Mouse (Mus musculus) CD8-positive naive resting alpha-beta T cell, adult 2 months (primary cell): ENCODE results near the gene Dusp7.

Experiments used
- DNase-seq, 2 experiments: peaks; one replicate each; pipeline ENCODE4 v3.0.0; 2022; ENCODE audit warnings: low read depth in 2 of 2, low spot score in 2 of 2

Dusp7 gene

DNA sequence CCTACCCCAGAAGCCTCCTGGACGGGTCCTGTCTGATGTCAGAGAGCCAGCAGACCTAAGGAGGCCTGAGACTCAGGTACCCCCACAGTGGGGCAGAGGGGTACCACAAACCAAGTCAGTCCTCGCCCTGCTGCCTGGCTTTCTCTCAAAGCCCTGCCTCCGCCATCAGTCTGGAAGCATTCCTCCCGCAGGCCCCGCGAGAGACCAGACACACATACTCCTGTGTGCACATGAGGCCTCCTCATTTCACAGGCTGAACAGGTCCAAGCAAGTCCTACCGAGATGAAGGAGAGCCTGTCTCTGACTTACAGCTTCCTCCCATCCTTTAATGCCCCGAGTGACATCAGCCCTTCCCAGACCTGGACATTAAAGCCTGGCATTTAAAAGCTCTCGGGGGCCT lies 10.3 kb downstream of the Dusp7 start:
- no peak for DNase-seq

DNA sequence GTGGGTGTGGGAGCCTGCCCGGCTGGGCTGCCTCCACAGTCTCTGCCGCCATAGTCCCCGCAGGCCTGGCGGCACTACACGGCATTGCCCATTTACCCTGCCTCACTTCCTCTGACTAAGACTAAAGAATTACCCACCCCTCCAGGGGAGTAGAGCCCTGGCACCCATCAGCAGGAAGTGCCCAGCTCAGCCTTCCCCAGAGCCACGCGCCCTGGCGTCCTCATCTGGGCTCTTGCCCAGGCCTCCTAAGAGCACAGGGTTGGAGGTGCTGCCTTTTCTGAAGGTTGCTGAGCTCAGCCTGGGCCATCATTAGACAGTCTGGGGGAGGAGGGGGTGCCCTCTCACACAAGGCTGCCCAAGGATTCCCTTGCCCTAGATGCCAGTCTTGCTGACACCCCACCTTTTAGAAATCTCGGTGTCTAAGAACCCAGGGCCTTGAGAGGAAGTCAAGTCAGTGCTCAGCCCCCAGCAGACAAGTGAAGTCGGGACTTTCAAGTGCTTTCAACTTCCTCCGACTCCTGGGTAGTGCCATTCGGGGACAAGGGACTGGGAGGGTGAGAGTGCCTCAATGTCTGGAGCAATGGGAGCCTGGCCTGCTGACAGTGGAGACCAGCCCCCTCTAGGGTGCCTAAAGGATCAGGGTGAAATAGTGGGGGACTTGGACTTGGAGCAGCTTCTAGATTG lies 17.9 kb downstream of the Dusp7 start:
- peak; percentile 42 to 53 for DNase-seq

DNA sequence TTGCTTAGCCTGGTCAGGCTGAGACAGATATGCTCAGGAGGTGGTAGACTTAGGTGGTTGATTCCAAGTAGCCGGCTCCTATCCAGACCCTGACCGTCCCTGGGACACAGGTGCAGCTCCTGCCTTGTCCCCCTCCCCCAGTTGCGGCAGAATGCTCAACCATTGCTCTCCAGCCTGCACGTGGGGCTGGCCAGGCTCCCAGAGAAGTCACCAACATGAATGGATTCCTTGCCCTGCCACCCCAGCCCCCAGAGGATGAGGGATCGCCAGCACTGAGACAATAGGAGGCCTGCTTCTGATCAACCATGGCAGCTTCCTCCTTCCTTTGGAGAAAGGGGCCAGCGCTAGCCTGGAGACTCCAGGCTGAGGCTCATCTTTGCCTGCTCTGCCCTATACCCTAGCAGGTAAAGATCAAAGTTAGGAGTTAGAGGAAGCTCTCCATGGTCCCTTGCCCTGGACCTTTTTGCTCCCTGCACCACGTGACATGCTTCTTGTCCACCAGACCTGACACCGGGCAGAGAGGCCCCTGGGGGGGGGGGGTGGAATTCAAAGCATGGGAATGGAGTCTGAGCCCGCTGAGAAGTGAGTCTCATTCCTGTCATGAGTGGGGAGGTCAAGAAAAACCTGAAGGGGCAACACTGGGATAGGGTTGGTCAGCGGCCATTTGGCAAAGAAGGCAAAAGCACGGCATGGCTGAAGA lies 24.5 kb downstream of the Dusp7 start:
- no peak for DNase-seq

DNA sequence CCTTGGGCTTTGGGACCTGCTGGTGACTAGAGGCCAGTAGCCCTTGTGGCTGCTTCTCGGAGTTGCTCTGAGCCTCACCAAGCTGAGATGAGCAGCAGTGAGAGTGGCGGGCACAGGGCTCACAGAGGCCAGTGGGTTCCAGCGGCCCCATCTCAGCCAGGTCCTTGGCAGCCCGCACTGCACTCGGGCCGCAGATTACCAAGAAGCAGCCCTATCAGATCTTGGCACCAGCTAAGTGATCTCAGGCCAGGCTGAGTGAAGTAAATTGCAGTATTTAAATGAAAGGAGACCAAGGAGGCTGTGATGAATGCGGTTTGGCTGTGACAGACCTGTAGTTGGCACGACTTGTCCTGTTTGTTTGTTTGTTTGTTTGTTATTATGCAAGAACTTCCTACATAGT lies 25.1 kb downstream of the Dusp7 start:
- no peak for DNase-seq

DNA sequence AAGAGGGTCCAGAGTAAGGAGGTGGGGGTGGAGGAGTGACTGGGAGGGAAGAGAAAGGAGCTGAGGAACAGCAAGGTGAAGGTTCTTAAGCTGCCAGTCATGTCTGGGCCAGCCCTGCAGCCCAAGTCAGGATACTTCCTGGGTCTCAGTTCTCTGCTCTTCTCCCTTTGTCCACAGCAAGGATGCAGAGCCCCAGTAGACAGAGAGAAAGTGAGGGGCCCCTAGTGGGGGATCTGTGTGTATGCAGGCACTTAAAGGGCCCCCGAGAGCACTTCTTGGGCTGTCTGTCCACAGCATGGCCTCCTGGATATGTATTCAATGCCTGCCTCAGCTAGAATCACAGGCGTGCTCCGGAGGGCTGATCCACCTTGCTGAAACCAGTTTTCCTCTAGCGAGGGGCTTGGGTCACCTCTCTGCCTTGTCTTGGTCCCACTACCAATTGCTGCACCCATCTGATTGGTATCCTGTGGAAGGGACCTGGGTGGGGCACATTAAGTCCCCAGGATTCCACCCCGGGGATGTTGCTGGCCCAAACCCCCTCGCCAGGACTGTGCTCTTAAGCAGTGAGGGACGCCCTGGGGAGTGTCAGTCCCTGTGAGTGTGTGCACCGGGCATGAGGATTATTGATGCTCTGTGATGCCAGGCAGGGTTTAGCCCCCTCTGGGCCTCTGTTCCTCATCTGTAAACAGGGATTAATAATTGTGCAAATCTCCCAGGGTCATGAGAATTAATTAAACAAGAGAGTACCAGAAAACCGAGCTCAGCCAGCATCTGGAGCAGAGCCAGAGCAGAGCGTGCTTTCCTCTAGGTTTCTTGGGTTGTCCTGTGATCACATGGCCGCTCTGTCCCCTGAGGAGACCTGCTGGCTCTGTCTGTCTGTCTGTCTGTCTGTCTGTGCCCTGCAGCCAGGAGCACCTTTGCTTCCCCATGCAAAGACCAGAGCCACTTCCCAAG lies 26.5 kb downstream of the Dusp7 start:
- DNase-seq = peak; percentile 44 to 48

DNA sequence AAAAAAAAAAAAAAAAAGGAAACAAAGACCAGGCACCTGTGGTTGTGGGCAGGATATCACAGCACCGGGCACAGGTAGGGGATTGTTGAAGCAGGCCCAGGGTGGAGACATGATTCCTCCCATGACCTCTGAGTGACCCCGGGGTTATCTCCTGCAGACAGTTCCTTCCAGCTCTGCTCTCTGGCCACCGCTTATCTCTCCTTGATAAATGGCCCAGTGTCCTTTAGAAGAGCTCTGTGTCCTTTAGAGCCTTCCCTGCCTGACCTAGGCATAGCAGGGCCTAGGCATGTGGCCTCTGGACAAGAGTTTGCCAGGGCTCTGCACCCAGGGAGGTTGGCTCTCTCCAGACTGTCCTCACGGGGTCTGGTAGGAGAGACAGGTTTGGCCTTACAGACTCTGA lies 29.3 kb downstream of the Dusp7 start:
- no peak for DNase-seq

DNA sequence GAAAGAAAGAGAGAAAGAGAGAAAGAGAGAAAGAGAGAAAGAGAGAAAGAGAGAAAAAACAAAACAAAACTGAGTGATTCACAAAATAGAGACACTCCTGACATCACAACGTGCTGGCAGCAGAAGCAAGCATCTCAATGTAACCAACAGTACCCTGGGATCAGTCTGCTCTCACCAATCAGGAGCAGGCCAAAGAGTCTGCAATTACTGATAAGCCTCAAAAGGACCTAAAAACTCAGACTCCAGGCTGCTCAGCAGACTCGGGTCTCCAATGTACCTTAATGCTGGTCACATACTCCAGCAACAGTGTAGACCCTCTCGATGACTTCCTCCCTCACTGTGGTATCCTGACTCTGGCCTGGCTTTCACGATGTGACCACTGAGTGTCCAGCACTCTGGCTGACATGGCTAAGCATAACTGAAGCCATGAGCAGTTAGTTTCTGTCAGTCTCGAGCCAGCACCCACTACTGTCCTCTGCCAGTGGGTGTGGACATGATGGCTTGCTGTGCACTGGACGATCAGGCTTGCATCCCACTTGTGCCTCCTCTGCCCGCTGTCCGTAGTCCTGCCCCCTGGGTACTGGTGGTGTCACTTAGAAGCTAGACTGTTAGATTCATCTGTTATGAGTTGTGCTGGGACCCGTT lies 30.4 kb downstream of the Dusp7 start:
- no peak for DNase-seq

DNA sequence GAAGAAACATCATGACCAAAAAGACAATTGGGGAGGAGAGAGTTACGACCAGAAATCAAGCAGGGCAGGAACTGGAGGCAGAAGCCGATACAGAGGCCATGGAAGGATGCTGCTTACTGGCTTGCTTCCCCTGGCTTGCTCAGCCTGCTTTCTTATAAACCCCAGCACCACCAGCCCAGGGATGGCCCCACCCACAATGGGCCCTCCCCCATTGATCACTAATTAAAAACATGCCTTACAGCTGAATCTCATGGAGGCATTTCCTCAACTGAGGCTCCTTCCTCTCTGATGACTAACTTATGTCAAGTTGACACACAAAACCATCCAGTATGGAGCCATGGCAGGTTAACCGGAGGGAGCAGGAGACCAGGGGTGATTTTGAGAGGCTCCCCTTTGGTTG lies 31.4 kb downstream of the Dusp7 start:
- no peak for DNase-seq

DNA sequence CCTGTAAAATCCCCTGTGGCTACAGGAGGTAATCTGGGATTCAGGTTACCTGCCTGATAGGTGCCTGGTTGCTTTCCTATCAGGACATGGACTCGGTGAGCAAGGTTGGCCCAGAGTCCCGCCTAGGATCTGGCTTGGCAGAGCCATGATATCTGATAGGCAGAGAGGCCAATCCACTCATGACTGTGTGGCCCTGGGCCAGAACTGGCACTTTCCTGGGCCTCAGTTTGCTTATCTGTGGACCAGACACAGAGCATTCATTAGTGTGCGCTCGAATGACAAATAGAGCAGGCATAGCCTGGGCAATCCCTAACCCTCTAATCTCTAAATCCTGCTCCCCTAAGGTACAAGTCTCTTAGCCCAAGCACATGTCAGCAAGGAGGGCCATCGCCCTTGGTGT lies 33.7 kb downstream of the Dusp7 start:
- DNase-seq = no peak

DNA sequence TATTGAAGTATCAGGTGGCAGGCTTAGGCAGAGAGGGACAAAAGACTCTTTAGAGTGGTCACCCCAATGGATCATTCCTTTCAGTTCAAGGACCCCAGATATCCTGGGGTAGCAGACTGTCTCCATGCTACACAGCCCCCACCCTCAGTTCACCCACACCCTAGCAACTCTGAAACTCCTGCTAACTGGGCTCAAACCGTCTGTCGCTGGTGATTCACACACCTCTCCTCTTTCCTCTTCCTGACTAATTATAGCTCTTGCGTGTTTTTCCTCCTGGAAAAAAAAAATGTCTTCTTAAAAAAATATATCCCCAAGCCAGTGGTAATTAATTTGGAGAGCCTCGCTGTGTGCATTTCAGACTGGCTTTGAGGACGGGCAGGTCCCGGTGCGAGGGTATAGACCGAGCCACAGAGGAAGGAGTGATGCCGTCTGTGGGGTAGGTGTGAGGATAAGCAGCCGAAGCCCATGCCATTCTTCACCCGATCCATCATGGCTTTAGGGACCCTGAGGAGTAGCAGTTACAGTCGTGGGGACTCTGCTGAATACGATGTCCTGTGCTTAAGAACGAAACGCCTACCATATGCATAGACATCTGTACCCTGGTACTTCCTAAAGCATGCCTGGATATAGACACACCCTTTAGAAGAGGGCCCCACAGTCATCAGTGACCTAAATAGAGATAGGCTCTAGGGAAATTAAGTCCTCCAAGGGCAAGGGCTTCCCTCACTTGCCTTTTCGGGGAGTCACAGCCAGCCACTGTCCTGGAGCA lies 34.4 kb downstream of the Dusp7 start:
- DNase-seq = no peak

DNA sequence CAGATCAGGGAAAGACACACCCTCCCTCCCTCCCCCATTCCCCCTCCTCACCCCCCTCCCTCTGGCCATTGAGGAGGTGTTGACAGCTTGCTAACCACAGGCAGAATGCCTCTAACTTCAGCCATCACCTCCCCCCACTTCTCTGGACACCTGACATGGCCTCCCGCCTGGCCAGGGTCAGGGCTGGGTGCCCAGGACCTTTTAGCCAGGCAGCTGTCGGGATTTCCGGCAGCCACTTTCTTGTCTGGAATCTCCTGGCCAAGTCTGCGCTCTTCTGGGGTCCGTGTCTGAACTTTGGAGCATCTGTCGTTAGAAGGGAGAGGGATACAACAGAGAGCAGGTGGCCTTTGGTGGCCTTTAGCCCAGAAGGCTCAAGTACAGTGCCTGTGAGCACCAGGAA lies 36.8 kb downstream of the Dusp7 start:
- no peak for DNase-seq

DNA sequence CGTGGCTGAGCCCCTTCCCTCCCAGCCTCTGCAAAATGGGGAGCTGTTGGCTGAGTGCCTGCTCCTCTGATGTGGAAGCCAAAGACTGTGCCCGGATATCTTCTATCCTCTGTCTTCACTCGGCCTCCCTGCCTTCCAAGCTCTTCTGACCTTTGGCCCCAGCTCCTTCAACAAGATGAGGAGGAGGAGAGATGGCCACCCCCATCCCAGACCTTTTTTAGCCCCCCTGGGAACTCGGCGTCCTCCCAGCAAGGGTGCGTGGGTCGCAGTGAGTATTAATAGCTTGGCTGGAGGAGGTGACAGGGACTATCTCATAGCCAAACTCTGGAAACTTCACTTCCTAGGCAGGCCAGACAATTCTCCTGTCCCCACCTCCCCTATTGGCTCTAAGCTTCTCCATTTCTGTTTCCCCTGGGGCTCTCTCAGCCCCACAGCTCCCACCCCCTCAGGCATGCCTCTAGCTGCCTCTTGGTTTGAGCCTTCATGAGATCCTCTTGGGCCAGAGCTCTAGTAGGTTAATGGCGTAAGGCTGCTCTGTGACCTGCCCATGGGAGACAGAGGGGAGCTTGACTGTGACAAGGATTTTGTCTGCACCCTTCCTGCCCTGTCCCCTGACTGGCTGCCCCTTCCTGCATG lies 38.1 kb downstream of the Dusp7 start:
- no peak for DNase-seq

DNA sequence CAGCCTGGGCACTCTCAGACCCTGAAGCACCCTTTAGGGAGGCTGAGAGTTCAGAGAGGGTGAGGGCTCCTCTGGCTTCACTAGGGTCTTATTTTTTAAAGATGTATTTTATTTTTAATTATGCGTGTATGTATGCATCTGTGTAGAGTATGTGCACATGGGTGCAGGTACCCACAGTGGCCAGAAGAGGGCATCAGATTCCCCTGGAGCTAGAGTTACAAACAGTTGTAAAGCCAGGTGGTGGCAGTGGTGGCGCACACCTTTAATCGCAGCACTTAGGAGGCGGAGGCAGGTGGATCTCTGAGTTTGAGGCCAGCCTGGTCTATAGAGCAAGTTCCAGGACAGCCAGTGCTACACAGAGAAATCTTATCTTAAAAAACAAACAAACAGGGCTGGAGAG lies 40.7 kb downstream of the Dusp7 start:
- no peak for DNase-seq

DNA sequence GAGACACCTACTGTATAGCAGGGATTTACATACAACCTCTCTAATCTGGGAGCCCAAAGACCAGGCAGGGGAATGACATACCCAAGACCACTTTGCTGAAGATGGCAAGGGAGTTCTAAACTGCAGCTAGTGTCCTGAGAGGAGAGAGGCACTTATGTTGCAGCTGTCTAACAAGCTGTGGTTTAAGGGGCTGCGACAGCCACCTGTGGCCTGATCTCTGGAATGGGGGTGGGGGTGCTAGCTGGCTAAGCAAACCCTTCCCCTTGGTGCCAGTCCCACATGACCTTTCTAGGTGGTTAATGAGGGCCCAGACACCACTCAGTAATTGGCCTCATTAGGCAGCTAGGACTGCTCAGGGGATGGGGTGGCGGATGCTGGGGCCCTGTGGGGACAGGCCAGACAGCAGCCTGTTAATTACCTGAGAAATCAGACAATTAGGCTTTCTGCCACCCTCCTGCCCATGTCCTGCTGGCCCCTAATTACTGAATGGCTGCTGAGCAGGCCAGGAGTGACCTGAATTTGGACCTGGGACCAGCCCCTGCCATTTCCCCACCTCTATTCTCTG lies 41.7 kb downstream of the Dusp7 start:
- no peak for DNase-seq

DNA sequence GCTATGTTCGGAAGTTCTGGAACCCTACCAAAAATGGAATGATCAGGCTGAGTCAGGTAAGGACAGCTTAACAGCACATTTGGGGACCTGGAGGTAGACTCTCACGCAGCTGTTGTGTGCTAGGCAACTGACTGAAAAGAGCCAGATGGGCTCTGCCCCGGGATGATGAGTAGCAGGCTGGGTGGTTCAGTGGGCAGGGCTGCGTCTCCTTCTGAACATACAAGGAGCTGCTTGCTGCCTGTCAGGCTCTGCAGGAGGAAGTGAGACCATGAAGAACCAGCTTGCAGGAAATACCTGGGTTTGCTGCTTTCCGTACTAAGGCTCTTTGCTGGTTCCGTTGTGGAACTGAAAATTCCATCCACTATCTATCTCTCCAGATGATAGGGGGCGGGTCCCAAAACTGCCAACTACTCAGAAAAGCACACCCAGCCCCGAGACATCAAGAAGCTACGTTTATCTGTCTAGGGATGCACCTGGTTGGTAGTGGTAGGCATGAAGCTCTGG lies 42.7 kb downstream of the Dusp7 start:
- DNase-seq = no peak

DNA sequence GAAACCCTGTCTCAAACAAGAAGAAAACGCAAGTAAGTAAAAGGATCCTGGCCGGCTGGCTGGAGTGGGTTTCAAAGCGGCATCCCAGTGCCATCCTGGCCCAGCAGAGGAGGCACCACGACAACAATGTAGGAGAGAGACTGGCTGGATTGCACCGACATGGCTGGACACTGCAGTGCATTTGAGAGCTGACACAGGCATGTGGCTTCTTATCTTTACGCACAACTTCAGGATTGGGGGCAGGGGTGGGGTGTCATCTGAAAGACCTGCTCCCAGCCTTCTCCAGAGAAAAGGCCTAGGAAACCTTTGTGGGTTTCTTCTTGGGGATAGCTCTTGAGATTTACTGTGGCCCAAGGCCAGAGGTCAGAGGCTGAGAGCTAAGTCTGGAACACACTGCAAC lies 43.3 kb downstream of the Dusp7 start:
- no peak for DNase-seq

DNA sequence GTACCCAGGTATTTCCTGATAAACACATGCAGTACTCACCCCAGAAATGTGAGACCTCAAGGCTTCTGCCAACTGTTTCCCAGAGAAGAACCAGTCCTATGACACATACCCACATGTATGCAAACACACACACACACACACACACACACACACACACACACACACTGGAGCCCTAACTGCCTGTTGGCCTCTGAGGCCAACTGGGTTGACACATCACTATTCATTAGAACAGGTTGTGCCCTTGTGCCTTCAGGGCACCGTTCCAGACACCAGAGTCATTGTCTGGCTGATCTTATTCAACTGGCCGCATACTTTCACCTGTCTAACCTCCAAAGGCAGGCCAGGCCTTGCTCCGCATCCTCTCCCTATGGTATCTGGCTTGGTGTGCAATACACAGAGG lies 43.8 kb downstream of the Dusp7 start:
- DNase-seq = no peak

DNA sequence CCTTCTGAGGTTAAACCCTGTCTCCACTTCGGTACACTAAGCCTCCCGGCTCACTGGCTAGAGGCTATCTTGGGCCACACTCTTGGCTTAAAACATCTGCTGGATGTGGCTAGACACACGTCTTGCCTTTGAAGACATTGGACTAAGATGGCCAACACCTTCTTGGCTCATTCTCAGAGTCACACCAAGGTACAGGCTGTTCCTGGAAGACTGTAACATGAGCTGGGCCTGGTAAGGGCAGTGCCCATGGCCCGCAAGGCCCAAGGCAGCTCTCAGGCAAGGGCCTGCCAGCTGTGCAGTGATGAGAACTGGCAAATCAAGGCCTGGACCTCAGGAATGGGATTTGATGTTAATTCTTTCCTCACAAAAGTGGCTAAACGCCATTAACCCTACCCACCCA lies 45.2 kb downstream of the Dusp7 start:
- DNase-seq = no peak

DNA sequence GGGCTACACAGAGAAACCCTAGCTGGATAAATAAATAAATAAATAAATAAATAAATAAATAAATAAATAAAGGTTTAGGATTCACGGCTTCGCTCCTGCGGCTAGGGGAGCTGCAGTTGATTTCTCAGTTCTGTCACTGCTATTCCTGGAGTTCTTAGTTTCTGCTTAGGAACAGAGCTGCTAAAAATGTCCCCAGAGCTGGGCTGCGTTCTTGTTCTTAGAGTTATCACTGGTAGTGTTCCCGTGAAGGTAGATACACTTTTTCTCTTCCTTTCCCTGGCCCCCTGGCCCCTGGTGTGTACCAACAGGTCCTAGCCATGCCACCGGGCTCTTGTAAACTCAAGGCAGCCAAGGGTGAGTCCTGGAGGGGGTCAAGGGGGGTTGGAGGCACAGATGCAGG lies 48.4 kb downstream of the Dusp7 start:
- no peak for DNase-seq
